Mouse (Mus musculus) ES-Bruce4 (cell line): Measurements from ENCODE around the gene Dagla.

Experiments
- CTCF ChIP-seq: IDR thresholded peaks from one replicate; pipeline ENCODE4 v1.8.1; 2011; ENCODE audit warnings: low read depth, low read length
- EP300 ChIP-seq: IDR thresholded peaks from 2 replicates; pipeline ENCODE4 v1.6.1; 2011; ENCODE audit warnings: low read depth, low read length; ENCODE audit not compliant: insufficient read depth

GRCm38 (mm10) chr19:10271592-10271991 is 33.1 kb downstream of the Dagla start:
- no peak for TF ChIP-seq CTCF
- TF ChIP-seq EP300: no peak
